Mouse (Mus musculus): ENCODE data around the gene Lcn12.

DNA sequence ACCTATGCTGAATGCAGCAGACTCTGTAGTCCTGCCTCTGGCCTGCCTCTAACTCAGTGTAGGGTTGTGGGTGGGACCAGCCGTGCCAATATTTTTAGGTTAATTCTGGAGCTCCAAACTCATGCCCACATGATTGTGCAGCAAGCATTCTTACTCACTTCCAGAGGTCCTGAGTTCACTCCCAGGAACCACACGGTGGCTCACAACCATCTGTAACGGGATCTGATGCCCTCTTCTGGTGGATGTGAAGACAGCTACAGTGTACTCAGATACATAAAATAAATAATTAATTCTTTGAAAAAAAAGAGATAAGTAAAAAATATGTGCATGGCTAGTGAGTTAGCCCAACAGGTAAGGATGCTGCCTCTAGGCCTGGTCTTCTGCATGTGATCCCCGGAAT lies 2.8 kb upstream of the Lcn12 start:
- peak; percentile 61 for TF ChIP-seq CTCF (IDR thresholded peaks at IDR 0.05; ENCODE audit: low read depth)
- TF ChIP-seq EP300 (IDR thresholded peaks at IDR 0.05; ENCODE audit: low read depth): no peak
